Mouse (Mus musculus): ENCODE data around the gene Chpf2. TPM values are rescaled to one million over a fixed set of nuclear protein-coding genes. Genes with fewer than 3 reads are reported as not detected.

The Chpf2 gene
- 40.3 and 46.2 TPM in 2 replicates for polyA plus RNA-seq (2012)

DNA sequence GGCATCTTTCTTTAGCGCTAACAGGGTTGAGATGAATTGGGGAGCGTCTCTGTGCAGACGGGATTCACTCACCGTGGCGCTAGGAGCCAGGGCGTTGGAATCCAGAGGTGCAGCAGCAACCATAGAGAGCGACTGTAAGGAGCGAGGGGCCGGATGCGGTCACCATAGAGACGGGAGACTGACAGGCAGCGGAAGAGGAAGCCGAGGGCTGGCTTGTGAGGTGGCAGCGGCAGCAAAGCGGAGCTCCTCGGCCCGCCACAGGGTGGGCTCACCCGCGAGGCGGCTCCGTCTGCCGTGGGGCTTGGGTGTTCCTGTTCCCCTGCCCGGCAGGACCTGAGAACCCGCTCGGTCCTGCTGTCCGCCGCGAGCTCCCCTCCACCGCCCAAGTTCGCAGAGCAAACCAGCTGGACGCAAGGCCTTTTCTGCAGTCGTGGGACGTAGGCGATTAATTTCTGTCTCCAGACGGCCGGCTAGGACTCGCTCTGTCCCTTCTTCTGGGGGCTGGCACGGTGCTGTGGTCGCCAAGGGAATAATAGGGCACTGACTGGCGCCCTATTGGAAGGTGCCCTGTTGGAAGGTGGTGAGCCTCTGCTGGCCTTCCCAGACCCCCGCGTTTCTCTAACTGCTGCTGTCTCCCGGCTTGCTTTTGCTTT, at the start of gene Chpf2:
Gene Chpf2, plus strand, starts transcription at position 195 of the 653 bp plus-strand sequence.

DNA sequence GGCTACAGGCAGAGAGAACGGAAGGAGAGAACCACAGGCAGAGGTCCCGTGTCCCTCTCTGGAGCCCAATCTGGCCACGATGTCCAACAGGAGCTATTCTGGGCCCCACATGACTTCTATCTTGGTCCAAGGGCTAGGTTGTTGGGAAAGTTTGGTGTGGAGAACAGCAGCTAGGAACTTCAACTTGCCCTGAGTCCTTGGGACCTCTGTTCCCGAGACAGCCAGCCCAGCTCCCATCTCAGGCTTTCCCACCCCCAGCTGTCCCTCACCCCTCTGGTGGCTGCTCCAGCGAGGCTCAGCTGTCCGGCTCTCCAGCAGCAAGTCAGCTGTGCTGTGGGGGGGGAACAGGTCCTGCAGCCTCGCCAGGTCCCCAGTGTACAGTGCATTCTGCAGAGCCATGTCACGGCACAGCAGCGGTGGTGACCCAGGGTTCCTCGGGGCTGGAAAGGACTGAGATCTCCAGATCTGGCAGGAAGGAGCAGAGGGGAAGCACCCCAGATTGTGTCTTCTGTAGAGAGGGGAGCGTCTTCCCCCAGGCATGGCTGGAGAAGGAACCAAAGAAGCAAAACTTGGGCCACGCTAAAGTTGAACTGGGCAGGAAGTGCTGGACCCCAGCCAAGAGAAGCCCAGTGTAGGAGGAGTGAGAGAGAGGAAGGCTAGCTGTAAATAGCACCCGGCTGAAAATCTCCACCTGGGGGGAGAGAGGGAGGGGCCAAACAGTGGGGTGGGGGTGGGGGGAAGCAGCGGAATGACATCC, 46.0 kb upstream of the Chpf2 start, which contains the start of gene Asb10:
Gene Asb10, minus strand, starts transcription at position 592 of the 757 bp plus-strand sequence.

DNA sequence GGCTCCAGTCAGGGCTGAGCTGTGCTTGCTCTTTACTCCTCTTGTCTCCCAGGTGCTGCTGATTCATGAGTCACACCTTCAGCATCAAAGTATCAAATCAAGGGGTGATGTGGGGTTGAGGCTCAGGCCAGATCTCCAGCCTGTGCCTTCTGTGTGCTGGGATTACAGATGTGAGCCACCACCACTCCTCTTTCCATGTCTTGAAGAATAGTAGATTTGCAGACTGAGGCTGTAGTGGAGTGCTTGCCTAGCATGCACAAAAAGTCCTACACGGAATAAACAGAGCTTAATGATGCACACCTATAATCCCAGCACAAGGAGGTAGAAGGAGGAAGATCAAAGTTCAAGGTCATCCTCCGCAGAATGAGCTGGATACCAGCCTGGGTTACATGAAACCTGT, 29.8 kb upstream of the Chpf2 start, which contains the start of gene 4931409K22Rik:
Gene 4931409K22Rik, minus strand, starts transcription at position 101 of the 400 bp plus-strand sequence.

DNA sequence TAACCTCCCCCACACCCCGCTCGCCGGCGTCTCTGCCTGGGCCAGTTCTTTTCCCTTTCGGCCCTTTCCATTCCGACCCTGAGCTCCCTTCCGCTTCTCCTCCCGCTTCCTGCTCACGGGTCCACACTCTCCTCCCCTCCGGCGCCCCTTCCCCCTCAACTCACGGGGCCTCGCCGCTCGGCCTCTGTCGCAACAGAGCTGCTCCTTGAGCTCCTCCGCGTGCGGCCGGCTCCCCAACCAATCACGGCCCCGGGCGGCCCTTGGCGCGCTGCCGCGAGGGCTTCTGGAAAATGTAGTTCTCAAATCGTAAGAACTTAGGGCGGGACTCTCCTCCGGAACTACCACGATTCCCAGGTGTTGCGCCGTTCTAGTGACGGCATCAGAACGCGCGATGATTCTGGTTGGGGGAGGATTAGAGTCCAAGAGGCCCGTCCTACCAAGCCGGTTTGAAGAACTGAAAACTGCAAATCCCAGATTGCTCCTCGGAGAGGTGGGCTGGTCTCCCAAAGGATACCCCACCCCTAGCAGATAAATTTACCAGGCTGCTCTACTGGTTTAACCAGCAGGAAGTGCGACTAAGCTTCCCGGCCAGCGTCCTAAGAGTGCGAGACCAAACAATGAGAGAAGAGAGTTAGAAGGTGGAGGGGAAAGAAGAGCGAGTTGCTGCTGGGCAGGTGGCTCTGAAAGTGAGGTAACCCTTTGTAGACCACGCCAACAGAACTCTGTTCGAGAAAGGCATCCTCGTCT, 9.2 kb upstream of the Chpf2 start, which contains the start of gene Abcf2:
Gene Abcf2, minus strand, starts transcription at position 285 of the 747 bp plus-strand sequence.

DNA sequence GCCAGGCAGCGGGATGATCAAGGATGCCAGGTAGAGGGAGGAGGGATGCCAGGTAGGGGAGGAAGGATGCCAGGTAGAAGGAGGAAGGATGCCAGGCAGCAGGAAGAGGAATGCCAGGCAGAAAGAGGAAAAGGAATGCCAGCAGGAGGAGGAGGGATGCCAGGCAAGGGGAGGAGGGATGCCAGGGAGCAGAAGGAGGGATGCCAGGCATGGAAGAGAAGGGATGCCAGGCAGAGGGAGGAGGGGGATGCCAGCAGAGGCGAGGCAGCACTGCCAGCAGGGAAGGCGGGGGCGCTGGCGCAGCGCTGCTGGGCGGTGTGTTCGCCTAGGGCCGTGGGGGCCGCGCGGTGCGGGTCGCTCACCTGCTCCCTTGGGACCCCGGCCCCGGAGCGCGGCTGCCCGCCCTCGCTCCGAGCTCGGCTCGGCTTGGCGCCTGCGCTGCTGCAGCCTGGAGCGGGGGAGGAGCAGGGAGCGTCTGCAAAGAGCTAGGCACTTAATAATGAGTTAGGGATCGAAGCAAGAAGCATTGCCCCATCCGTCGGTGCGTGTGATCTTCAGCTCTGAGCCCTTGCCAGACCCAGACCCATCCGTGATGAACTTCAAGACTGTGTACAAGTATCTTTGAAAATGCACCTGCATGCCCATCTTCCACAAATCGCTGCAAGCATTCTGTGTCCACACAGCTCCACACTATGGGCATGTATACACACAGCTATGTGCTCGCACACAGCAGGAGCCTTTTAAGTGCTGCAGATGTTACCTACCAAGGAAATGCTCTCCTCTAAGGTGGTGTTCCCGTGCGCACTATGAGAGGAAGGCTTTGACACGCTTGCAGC, 37.7 kb downstream of the Chpf2 start, which contains the start of gene Smarcd3:
Gene Smarcd3, minus strand, starts transcription at position 426 of the 836 bp plus-strand sequence.

Other genes starting within 250 kb of the Chpf2 start
- gene Kcnh2, start 235.1 kb upstream of the Chpf2 start, polyA plus RNA-seq (2012): 1.2 and 3.4 TPM in 2 replicates
- 0.01 and 0.04 TPM in 2 replicates for gene Nos3, start 221.9 kb upstream of the Chpf2 start, polyA plus RNA-seq (2012)
- gene Atg9b, start 194.6 kb upstream of the Chpf2 start, polyA plus RNA-seq (2012): 9.1 and 12.0 TPM in 2 replicates
- 39.0 and 46.9 TPM in 2 replicates for gene Abcb8, start 193.1 kb upstream of the Chpf2 start, polyA plus RNA-seq (2012)
- 0.59 and 0.61 TPM in 2 replicates for gene Asic3, start 173.3 kb upstream of the Chpf2 start, polyA plus RNA-seq (2012)
- gene Cdk5, start 163.2 kb upstream of the Chpf2 start, polyA plus RNA-seq (2012): 14.9 and 15.2 TPM in 2 replicates
- gene Slc4a2, start 162.9 kb upstream of the Chpf2 start, polyA plus RNA-seq (2012): 43.0 and 45.9 TPM in 2 replicates
- gene Fastk, start 141.5 kb upstream of the Chpf2 start, polyA plus RNA-seq (2012): 187 and 193 TPM in 2 replicates
- 37.1 and 49.8 TPM in 2 replicates for gene Tmub1, start 138.9 kb upstream of the Chpf2 start, polyA plus RNA-seq (2012)
- 162 and 186 TPM in 2 replicates for gene Agap3, start 134.6 kb upstream of the Chpf2 start, polyA plus RNA-seq (2012)
- 0.02 and 0.04 TPM in 2 replicates for gene Gbx1, start 59.5 kb upstream of the Chpf2 start, polyA plus RNA-seq (2012)
- 0.08 and 0.11 TPM in 2 replicates for gene Asb10, start 45.8 kb upstream of the Chpf2 start, polyA plus RNA-seq (2012)
- not detected in 2 replicates for gene 4931409K22Rik, start 29.9 kb upstream of the Chpf2 start, polyA plus RNA-seq (2012)
- gene Abcf2, start 9.3 kb upstream of the Chpf2 start, polyA plus RNA-seq (2012): 57.9 and 63.6 TPM in 2 replicates
- 0.12 and 0.13 TPM in 2 replicates for gene Smarcd3, start 37.7 kb downstream of the Chpf2 start, polyA plus RNA-seq (2012)
- gene Nub1, start 98.8 kb downstream of the Chpf2 start, polyA plus RNA-seq (2012): 28.5 and 29.5 TPM in 2 replicates
- 0.62 and 1.1 TPM in 2 replicates for gene Wdr86, start 144.0 kb downstream of the Chpf2 start, polyA plus RNA-seq (2012)
- gene Crygn, start 171.3 kb downstream of the Chpf2 start, polyA plus RNA-seq (2012): 1.5 and 6.2 TPM in 2 replicates